Mouse (Mus musculus) limb, embryonic 14.5 days (tissue): ENCODE results near the gene Pnpla2. TPM values are rescaled to one million over a fixed set of nuclear protein-coding genes. Genes with fewer than 3 reads are reported as not detected.

Source experiments
- ATAC-seq: fragments of 200-750 bp; cut with Nextera tagmentation; 2 replicates; pipeline ENCODE4 v1.8.0; 2017; ENCODE audit warnings: low read depth, moderate number of reproducible peaks, moderate TSS enrichment; ENCODE audit not compliant: low FRiP score
- DNase-seq: peaks from one replicate; pipeline ENCODE4 v3.0.0-alpha.2; 2015; ENCODE audit warnings: low spot score
- H3K27ac ChIP-seq: fragments of 300-500 bp; sonication (generic); replicated peaks from 2 replicates; pipeline ENCODE4 v1.5.1; 2014; ENCODE audit warnings: low read depth, mild to moderate bottlenecking, low read length, moderate library complexity, mixed read lengths
- H3K27me3 ChIP-seq: fragments of 300-500 bp; sonication (generic); 2 replicates; pipeline ENCODE4 v1.6.1; 2014; ENCODE audit warnings: low read length, mixed read lengths; ENCODE audit not compliant: control insufficient read depth, insufficient read depth
- H3K36me3 ChIP-seq: fragments of 300-500 bp; sonication (generic); 2 replicates; pipeline ENCODE4 v1.6.1; 2014; ENCODE audit warnings: mild to moderate bottlenecking, low read length, moderate library complexity, mixed read lengths; ENCODE audit not compliant: control insufficient read depth, insufficient read depth
- H3K4me1 ChIP-seq: fragments of 300-500 bp; sonication (generic); 2 replicates; pipeline ENCODE4 v1.6.1; 2014; ENCODE audit warnings: antibody characterized with exemption, low read length, mixed read lengths; ENCODE audit not compliant: control insufficient read depth, insufficient read depth
- H3K4me2 ChIP-seq: fragments of 300-500 bp; sonication (generic); replicated peaks from 2 replicates; pipeline ENCODE4 v1.6.1; 2014; ENCODE audit warnings: low read depth, mild to moderate bottlenecking, low read length, moderate library complexity; ENCODE audit not compliant: severe bottlenecking
- H3K4me3 ChIP-seq: fragments of 300-500 bp; sonication (generic); replicated peaks from 2 replicates; pipeline ENCODE4 v1.5.1; 2014; ENCODE audit warnings: low read length
- H3K9ac ChIP-seq: fragments of 300-500 bp; sonication (generic); 2 replicates; pipeline ENCODE4 v1.6.1; 2014; ENCODE audit warnings: mild to moderate bottlenecking, low read depth, low read length, moderate library complexity; ENCODE audit not compliant: severe bottlenecking
- H3K9me3 ChIP-seq: fragments of 300-500 bp; sonication (generic); 2 replicates; pipeline ENCODE4 v1.6.1; 2016; ENCODE audit warnings: low read length; ENCODE audit not compliant: control insufficient read depth
- POLR2A ChIP-seq: fragments of 200-500 bp; IDR thresholded peaks from 2 replicates; pipeline ENCODE4 v1.8.0; 2012; ENCODE audit warnings: inconsistent platforms, mild to moderate bottlenecking, moderate library complexity, borderline replicate concordance; ENCODE audit not compliant: insufficient read depth, insufficient read length; ENCODE audit errors: extremely low read depth
- WGBS: fragments of 180-500 bp; shearing (Covaris S2); extraction: QIAGEN DNeasy Blood & Tissue Kit; methylation state at CpG from one replicate; pipeline ENCODE4 v1.1.7; 2014; 5-methylcytosine and 5-hydroxymethylcytosine counted together
- polyA plus RNA-seq, 2 experiments: library from polyadenylated mRNA; depleted of rRNA in 1 of 2; stranded (reverse) in 1 of 2; unstranded in 1 of 2; fragments of >200 nt; fragmentation: Nextera tagmentation in 1 of 2; extraction: Ambion mirVana in 1 of 2; gene quantifications; 2 replicates each; pipeline versions ENCODE4 v1.2.1 to v1.2.3; 2012 to 2014

The Pnpla2 gene
- polyA plus RNA-seq, 2 experiments, result 14.5 to 14.8 TPM

- ATAC-seq, result no peak
Measured at GRCm38 (mm10) chr7:141510196-141510595, 55.2 kb downstream of the Pnpla2 start.

More at GRCm38 (mm10) chr7:141510196-141510595, 55.2 kb downstream of the Pnpla2 start:
- H3K9ac ChIP-seq, result no peak overlapping the region
- H3K4me1 ChIP-seq, result no peaks in the 10 kb centered on the region
- DNase-seq, result no peak
- no peaks in the 10 kb centered on the region for H3K27me3 ChIP-seq
- 94% methylated on average over 5 of the region's 5 CpGs for WGBS
- H3K4me3 ChIP-seq, result no peak overlapping the region
- peaks cover 31% of the 10 kb centered on the region for H3K36me3 ChIP-seq
- no peak overlapping the region for H3K27ac ChIP-seq
- no peaks in the 10 kb centered on the region for H3K9me3 ChIP-seq
- no peak for TF ChIP-seq POLR2A
- no peak overlapping the region for H3K4me2 ChIP-seq

Other genes starting within 250 kb of the Pnpla2 start
- 6.6 and 6.9 TPM in 2 replicates for gene Lmntd2, start 241.1 kb upstream of the Pnpla2 start, polyA plus RNA-seq (2012; rRNA removed)
- 0.95 and 1.7 TPM in 2 replicates for gene Lmntd2, start 241.1 kb upstream of the Pnpla2 start, polyA plus RNA-seq (2014; fragmentation: Nextera tagmentation; extraction: Ambion mirVana)
- gene Rassf7, start 239.3 kb upstream of the Pnpla2 start, polyA plus RNA-seq (2012; rRNA removed), result 40.0 and 44.8 TPM in 2 replicates
- gene Rassf7, start 239.3 kb upstream of the Pnpla2 start, polyA plus RNA-seq (2014; fragmentation: Nextera tagmentation; extraction: Ambion mirVana), result 30.9 and 31.7 TPM in 2 replicates
- gene Phrf1, start 226.4 kb upstream of the Pnpla2 start, polyA plus RNA-seq (2012; rRNA removed), result 37.6 and 42.6 TPM in 2 replicates
- gene Phrf1, start 226.4 kb upstream of the Pnpla2 start, polyA plus RNA-seq (2014; fragmentation: Nextera tagmentation; extraction: Ambion mirVana), result 65.9 and 72.7 TPM in 2 replicates
- gene Irf7, start 188.7 kb upstream of the Pnpla2 start, polyA plus RNA-seq (2012; rRNA removed), result 3.2 and 4.6 TPM in 2 replicates
- gene Irf7, start 188.7 kb upstream of the Pnpla2 start, polyA plus RNA-seq (2014; fragmentation: Nextera tagmentation; extraction: Ambion mirVana), result 2.1 TPM in 2 replicates
- gene Cdhr5, start 178.4 kb upstream of the Pnpla2 start, polyA plus RNA-seq (2012; rRNA removed), result 0.29 and 0.35 TPM in 2 replicates
- 0.18 and 0.43 TPM in 2 replicates for gene Cdhr5, start 178.4 kb upstream of the Pnpla2 start, polyA plus RNA-seq (2014; fragmentation: Nextera tagmentation; extraction: Ambion mirVana)
- 17.5 and 17.6 TPM in 2 replicates for gene Sct, start 176.1 kb upstream of the Pnpla2 start, polyA plus RNA-seq (2012; rRNA removed)
- 14.2 and 17.3 TPM in 2 replicates for gene Sct, start 176.1 kb upstream of the Pnpla2 start, polyA plus RNA-seq (2014; fragmentation: Nextera tagmentation; extraction: Ambion mirVana)
- gene Drd4, start 163.2 kb upstream of the Pnpla2 start, polyA plus RNA-seq (2012; rRNA removed), result 3.1 and 4.0 TPM in 2 replicates
- gene Drd4, start 163.2 kb upstream of the Pnpla2 start, polyA plus RNA-seq (2014; fragmentation: Nextera tagmentation; extraction: Ambion mirVana), result 1.5 and 2.0 TPM in 2 replicates
- 47.0 TPM in 2 replicates for gene Deaf1, start 127.5 kb upstream of the Pnpla2 start, polyA plus RNA-seq (2012; rRNA removed)
- gene Deaf1, start 127.5 kb upstream of the Pnpla2 start, polyA plus RNA-seq (2014; fragmentation: Nextera tagmentation; extraction: Ambion mirVana), result 82.6 and 89.1 TPM in 2 replicates
- gene Tmem80, start 127.5 kb upstream of the Pnpla2 start, polyA plus RNA-seq (2012; rRNA removed), result 55.6 and 59.5 TPM in 2 replicates
- 23.4 and 23.6 TPM in 2 replicates for gene Tmem80, start 127.5 kb upstream of the Pnpla2 start, polyA plus RNA-seq (2014; fragmentation: Nextera tagmentation; extraction: Ambion mirVana)
- gene Eps8l2, start 116.3 kb upstream of the Pnpla2 start, polyA plus RNA-seq (2012; rRNA removed), result 20.3 and 22.4 TPM in 2 replicates
- gene Eps8l2, start 116.3 kb upstream of the Pnpla2 start, polyA plus RNA-seq (2014; fragmentation: Nextera tagmentation; extraction: Ambion mirVana), result 17.0 and 19.0 TPM in 2 replicates
- gene Taldo1, start 63.0 kb upstream of the Pnpla2 start, polyA plus RNA-seq (2012; rRNA removed), result 161 and 188 TPM in 2 replicates
- gene Taldo1, start 63.0 kb upstream of the Pnpla2 start, polyA plus RNA-seq (2014; fragmentation: Nextera tagmentation; extraction: Ambion mirVana), result 238 and 243 TPM in 2 replicates
- gene Gatd1, start 41.1 kb upstream of the Pnpla2 start, polyA plus RNA-seq (2012; rRNA removed), result 92.3 and 108 TPM in 2 replicates
- 49.0 and 51.2 TPM in 2 replicates for gene Gatd1, start 41.1 kb upstream of the Pnpla2 start, polyA plus RNA-seq (2014; fragmentation: Nextera tagmentation; extraction: Ambion mirVana)
- 1.8 TPM in 2 replicates for gene Cend1, start 25.7 kb upstream of the Pnpla2 start, polyA plus RNA-seq (2012; rRNA removed)
- gene Cend1, start 25.7 kb upstream of the Pnpla2 start, polyA plus RNA-seq (2014; fragmentation: Nextera tagmentation; extraction: Ambion mirVana), result 0.66 and 0.75 TPM in 2 replicates
- gene Slc25a22, start 17.3 kb upstream of the Pnpla2 start, polyA plus RNA-seq (2012; rRNA removed), result 75.1 and 104 TPM in 2 replicates
- gene Slc25a22, start 17.3 kb upstream of the Pnpla2 start, polyA plus RNA-seq (2014; fragmentation: Nextera tagmentation; extraction: Ambion mirVana), result 22.8 and 32.2 TPM in 2 replicates
- 25.0 and 43.0 TPM in 2 replicates for gene Pidd1, start 11.2 kb upstream of the Pnpla2 start, polyA plus RNA-seq (2012; rRNA removed)
- gene Pidd1, start 11.2 kb upstream of the Pnpla2 start, polyA plus RNA-seq (2014; fragmentation: Nextera tagmentation; extraction: Ambion mirVana), result 6.9 and 8.2 TPM in 2 replicates
- 909 and 1,375 TPM in 2 replicates for gene Rplp2, start 7.8 kb upstream of the Pnpla2 start, polyA plus RNA-seq (2012; rRNA removed)
- gene Rplp2, start 7.8 kb upstream of the Pnpla2 start, polyA plus RNA-seq (2014; fragmentation: Nextera tagmentation; extraction: Ambion mirVana), result 1,364 and 1,396 TPM in 2 replicates
- gene Cracr2b, start 5.9 kb downstream of the Pnpla2 start, polyA plus RNA-seq (2012; rRNA removed), result 11.9 and 12.1 TPM in 2 replicates
- 8.3 and 8.8 TPM in 2 replicates for gene Cracr2b, start 5.9 kb downstream of the Pnpla2 start, polyA plus RNA-seq (2014; fragmentation: Nextera tagmentation; extraction: Ambion mirVana)
- 100 and 125 TPM in 2 replicates for gene Cd151, start 12.2 kb downstream of the Pnpla2 start, polyA plus RNA-seq (2012; rRNA removed)
- 44.2 and 44.4 TPM in 2 replicates for gene Cd151, start 12.2 kb downstream of the Pnpla2 start, polyA plus RNA-seq (2014; fragmentation: Nextera tagmentation; extraction: Ambion mirVana)
- 27.5 and 32.1 TPM in 2 replicates for gene Polr2l, start 19.9 kb downstream of the Pnpla2 start, polyA plus RNA-seq (2012; rRNA removed)
- gene Polr2l, start 19.9 kb downstream of the Pnpla2 start, polyA plus RNA-seq (2014; fragmentation: Nextera tagmentation; extraction: Ambion mirVana), result 59.4 and 61.0 TPM in 2 replicates
- 101 and 165 TPM in 2 replicates for gene Tspan4, start 20.0 kb downstream of the Pnpla2 start, polyA plus RNA-seq (2012; rRNA removed)
- gene Tspan4, start 20.0 kb downstream of the Pnpla2 start, polyA plus RNA-seq (2014; fragmentation: Nextera tagmentation; extraction: Ambion mirVana), result 77.9 and 79.4 TPM in 2 replicates
- 41.8 and 46.8 TPM in 2 replicates for gene Chid1, start 84.7 kb downstream of the Pnpla2 start, polyA plus RNA-seq (2012; rRNA removed)
- gene Chid1, start 84.7 kb downstream of the Pnpla2 start, polyA plus RNA-seq (2014; fragmentation: Nextera tagmentation; extraction: Ambion mirVana), result 43.5 and 46.3 TPM in 2 replicates
- gene Ap2a2, start 107.0 kb downstream of the Pnpla2 start, polyA plus RNA-seq (2012; rRNA removed), result 39.5 and 43.7 TPM in 2 replicates
- gene Ap2a2, start 107.0 kb downstream of the Pnpla2 start, polyA plus RNA-seq (2014; fragmentation: Nextera tagmentation; extraction: Ambion mirVana), result 71.6 and 81.4 TPM in 2 replicates
- gene Muc6, start 200.1 kb downstream of the Pnpla2 start, polyA plus RNA-seq (2012; rRNA removed), result 0.06 and 0.09 TPM in 2 replicates
- gene Muc6, start 200.1 kb downstream of the Pnpla2 start, polyA plus RNA-seq (2014; fragmentation: Nextera tagmentation; extraction: Ambion mirVana), result 0.12 and 0.18 TPM in 2 replicates
- 2.6 and 2.7 TPM in 2 replicates for gene Muc2, start 235.1 kb downstream of the Pnpla2 start, polyA plus RNA-seq (2012; rRNA removed)
- 0.43 and 1.3 TPM in 2 replicates for gene Muc2, start 235.1 kb downstream of the Pnpla2 start, polyA plus RNA-seq (2014; fragmentation: Nextera tagmentation; extraction: Ambion mirVana)